Mouse (Mus musculus): ENCODE results near the gene Il22ra1. TPM values are rescaled to one million over a fixed set of nuclear protein-coding genes. Genes with fewer than 3 reads are reported as not detected.
A peak's percentile ranks its signal among the peaks of the same experiment; 100 is the strongest.

Il22ra1 gene
- polyA plus RNA-seq, 1 experiment from 2014 or later = 0.39 TPM

GRCm38 (mm10) chr4:135779661-135780060 is 51.7 kb downstream of the Il22ra1 start:
- WGBS (ENCODE audit: insufficient replicate concordance) = 64% methylated on average over 9 of the region's 9 CpGs

GRCm38 (mm10) chr4:135780255-135780654 is 52.3 kb downstream of the Il22ra1 start:
- no peaks in the 10 kb centered on the region for H3K4me1 ChIP-seq (ENCODE audit: insufficient read depth)
- 74% methylated on average over 3 of the region's 3 CpGs for WGBS (ENCODE audit: insufficient replicate concordance)
- peak; percentile 77 for ATAC-seq
- no peak overlapping the region for H3K4me2 ChIP-seq (ENCODE audit: low read depth, low read length)
- no peak overlapping the region for H3K9ac ChIP-seq (replicated peaks)
- no peak overlapping the region for H3K4me3 ChIP-seq (ENCODE audit: low read depth, low read length)
- no peak for TF ChIP-seq CTCF (IDR thresholded peaks at IDR 0.05; ENCODE audit: low read depth)
- TF ChIP-seq EP300 (IDR thresholded peaks at IDR 0.05; ENCODE audit: low read depth) = no peak
- no peaks in the 10 kb centered on the region for H3K9me3 ChIP-seq (ENCODE audit: low read length)
- no peaks in the 10 kb centered on the region for H3K36me3 ChIP-seq (replicated peaks; ENCODE audit: insufficient read depth, low read length)
- H3K27me3 ChIP-seq (ENCODE audit: insufficient read depth, low read length) = no peaks in the 10 kb centered on the region
- DNase-seq = peak; percentile 44
- H3K27ac ChIP-seq (ENCODE audit: low read depth) = no peak overlapping the region

More at GRCm38 (mm10) chr4:135779661-135780060, 51.7 kb downstream of the Il22ra1 start:
- H3K9ac ChIP-seq (replicated peaks) = no peak overlapping the region
- ATAC-seq (no peak), DNase-seq (no peak)
- H3K9me3 ChIP-seq (ENCODE audit: low read length) = no peaks in the 10 kb centered on the region
- TF ChIP-seq EP300 (IDR thresholded peaks at IDR 0.05; ENCODE audit: low read depth) = no peak
- no peak overlapping the region for H3K4me3 ChIP-seq (ENCODE audit: low read depth, low read length)
- H3K27ac ChIP-seq (ENCODE audit: low read depth) = no peak overlapping the region
- H3K4me2 ChIP-seq (ENCODE audit: low read depth, low read length) = no peak overlapping the region
- no peaks in the 10 kb centered on the region for H3K27me3 ChIP-seq (ENCODE audit: insufficient read depth, low read length)
- no peaks in the 10 kb centered on the region for H3K4me1 ChIP-seq (ENCODE audit: insufficient read depth)
- no peaks in the 10 kb centered on the region for H3K36me3 ChIP-seq (replicated peaks; ENCODE audit: insufficient read depth, low read length)

DNA sequence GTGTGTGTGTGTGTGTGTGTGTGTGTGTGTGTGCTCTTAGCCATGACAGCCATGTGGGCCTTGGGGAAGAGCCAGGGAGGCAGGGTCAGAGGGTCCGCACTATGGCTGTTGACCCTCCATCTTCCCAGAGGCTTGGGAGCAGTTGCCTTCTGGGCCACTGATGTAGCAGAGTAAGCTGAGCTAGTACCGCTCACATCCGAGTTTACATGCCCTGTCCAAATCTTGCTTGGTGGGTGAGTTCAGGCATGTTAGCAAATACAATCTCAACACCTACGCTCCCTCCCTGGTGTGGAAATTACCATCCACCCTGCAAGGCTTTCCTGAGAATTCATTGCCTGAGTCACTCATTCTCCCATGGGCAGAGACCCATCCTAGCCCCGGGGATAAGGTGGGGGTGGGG is 53.3 kb downstream of the Il22ra1 start:
- 85% methylated on average over 5 of the region's 5 CpGs for WGBS (ENCODE audit: insufficient replicate concordance)
- Histone ChIP-seq H3K4me1 (ENCODE audit: insufficient read depth) (no peaks in the 10 kb centered on the region), H3K27ac (ENCODE audit: low read depth) (no peak overlapping the region), H3K9me3 (ENCODE audit: low read length) (no peaks in the 10 kb centered on the region), H3K4me2 (ENCODE audit: low read depth, low read length) (no peak overlapping the region), H3K4me3 (ENCODE audit: low read depth, low read length) (no peak overlapping the region), H3K27me3 (ENCODE audit: insufficient read depth, low read length) (no peaks in the 10 kb centered on the region), H3K36me3 (replicated peaks; ENCODE audit: insufficient read depth, low read length) (no peaks in the 10 kb centered on the region), H3K9ac (replicated peaks) (no peak overlapping the region)
- TF ChIP-seq EP300 (IDR thresholded peaks at IDR 0.05; ENCODE audit: low read depth) = no peak
- TF ChIP-seq CTCF (IDR thresholded peaks at IDR 0.05; ENCODE audit: low read depth) = no peak
- DNase-seq = no peak
- ATAC-seq = no peak

- no peaks in the 10 kb centered on the region for H3K27me3 ChIP-seq (ENCODE audit: insufficient read depth, low read length)
- WGBS (ENCODE audit: insufficient replicate concordance) = 77% methylated on average over 5 of the region's 5 CpGs
- no peak for ATAC-seq
- DNase-seq = no peak
- H3K27ac ChIP-seq (ENCODE audit: low read depth) = no peak overlapping the region
- H3K9ac ChIP-seq (replicated peaks) = no peak overlapping the region
- no peak for TF ChIP-seq CTCF (IDR thresholded peaks at IDR 0.05; ENCODE audit: low read depth)
- H3K36me3 ChIP-seq (replicated peaks; ENCODE audit: insufficient read depth, low read length) = no peaks in the 10 kb centered on the region
- no peaks in the 10 kb centered on the region for H3K4me1 ChIP-seq (ENCODE audit: insufficient read depth)
- H3K4me2 ChIP-seq (ENCODE audit: low read depth, low read length) = no peak overlapping the region
- H3K4me3 ChIP-seq (ENCODE audit: low read depth, low read length) = no peak overlapping the region
- no peaks in the 10 kb centered on the region for H3K9me3 ChIP-seq (ENCODE audit: low read length)
Observed at GRCm38 (mm10) chr4:135786581-135786980, 58.6 kb downstream of the Il22ra1 start.

DNA sequence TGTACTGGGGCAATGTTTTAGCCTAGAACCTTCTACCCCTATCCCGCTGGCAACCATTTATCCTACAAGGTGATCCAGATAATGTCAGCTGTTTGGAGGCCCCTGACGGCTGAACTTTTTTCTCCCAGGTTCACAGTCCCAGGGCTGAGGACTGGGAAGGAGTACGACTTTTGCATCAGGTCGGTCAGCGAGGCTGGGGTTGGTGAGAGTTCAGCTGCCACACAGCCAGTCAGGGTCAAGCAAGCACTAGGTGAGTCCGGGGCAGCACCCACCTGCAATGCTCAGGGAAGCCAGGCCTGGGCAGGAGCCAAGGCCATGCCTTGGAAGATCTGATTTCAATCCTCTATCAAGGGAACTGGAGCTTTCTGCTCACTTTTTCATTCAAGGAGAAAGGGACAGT is 59.3 kb downstream of the Il22ra1 start:
- 76% methylated on average over 6 of the region's 6 CpGs for WGBS (ENCODE audit: insufficient replicate concordance)
- no peak for ATAC-seq

DNA sequence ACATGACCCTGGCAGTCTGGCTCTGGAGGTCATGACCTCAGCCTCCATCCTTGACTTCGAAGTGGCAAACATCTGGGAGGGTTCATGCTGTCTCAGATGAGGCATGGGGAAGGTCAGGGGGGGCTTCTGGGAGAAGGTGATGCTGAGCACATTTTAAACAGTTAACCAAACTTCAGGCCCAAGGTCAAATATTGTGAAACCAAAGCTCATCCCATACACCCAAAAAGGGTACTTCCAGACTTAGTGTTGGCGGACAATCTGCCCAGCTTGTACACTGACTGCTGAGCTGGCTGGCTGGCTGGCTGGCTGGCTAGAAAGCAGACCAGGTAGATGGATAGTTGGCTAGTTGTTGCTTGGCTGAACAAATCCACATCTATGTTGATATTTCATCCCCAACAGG is 61.2 kb downstream of the Il22ra1 start:
- ATAC-seq (no peak; the same call in 1 of the 2 replicates), DNase-seq (no peak)
- 50% methylated on average over 2 of the region's 2 CpGs for WGBS (ENCODE audit: insufficient replicate concordance)
- H3K27ac ChIP-seq (ENCODE audit: low read depth) = no peak overlapping the region
- no peaks in the 10 kb centered on the region for H3K27me3 ChIP-seq (ENCODE audit: insufficient read depth, low read length)
- no peak overlapping the region for H3K4me3 ChIP-seq (ENCODE audit: low read depth, low read length)
- no peaks in the 10 kb centered on the region for H3K4me1 ChIP-seq (ENCODE audit: insufficient read depth)
- no peaks in the 10 kb centered on the region for H3K9me3 ChIP-seq (ENCODE audit: low read length)
- no peak overlapping the region for H3K9ac ChIP-seq (replicated peaks)
- TF ChIP-seq EP300 (IDR thresholded peaks at IDR 0.05; ENCODE audit: low read depth) (no peak), CTCF (IDR thresholded peaks at IDR 0.05; ENCODE audit: low read depth) (no peak)
- H3K4me2 ChIP-seq (ENCODE audit: low read depth, low read length) = no peak overlapping the region
- H3K36me3 ChIP-seq (replicated peaks; ENCODE audit: insufficient read depth, low read length) = no peaks in the 10 kb centered on the region

More for the DNA sequence above, 59.3 kb downstream of the Il22ra1 start:
- H3K9me3 ChIP-seq (ENCODE audit: low read length) = no peaks in the 10 kb centered on the region
- H3K27me3 ChIP-seq (ENCODE audit: insufficient read depth, low read length) = no peaks in the 10 kb centered on the region
- H3K9ac ChIP-seq (replicated peaks) = no peak overlapping the region
- no peaks in the 10 kb centered on the region for H3K4me1 ChIP-seq (ENCODE audit: insufficient read depth)
- no peak overlapping the region for H3K4me2 ChIP-seq (ENCODE audit: low read depth, low read length)
- H3K4me3 ChIP-seq (ENCODE audit: low read depth, low read length) = no peak overlapping the region
- no peaks in the 10 kb centered on the region for H3K36me3 ChIP-seq (replicated peaks; ENCODE audit: insufficient read depth, low read length)
- no peak overlapping the region for H3K27ac ChIP-seq (ENCODE audit: low read depth)
- no peak for DNase-seq
- TF ChIP-seq EP300 (IDR thresholded peaks at IDR 0.05; ENCODE audit: low read depth) (no peak), CTCF (IDR thresholded peaks at IDR 0.05; ENCODE audit: low read depth) (no peak)

DNA sequence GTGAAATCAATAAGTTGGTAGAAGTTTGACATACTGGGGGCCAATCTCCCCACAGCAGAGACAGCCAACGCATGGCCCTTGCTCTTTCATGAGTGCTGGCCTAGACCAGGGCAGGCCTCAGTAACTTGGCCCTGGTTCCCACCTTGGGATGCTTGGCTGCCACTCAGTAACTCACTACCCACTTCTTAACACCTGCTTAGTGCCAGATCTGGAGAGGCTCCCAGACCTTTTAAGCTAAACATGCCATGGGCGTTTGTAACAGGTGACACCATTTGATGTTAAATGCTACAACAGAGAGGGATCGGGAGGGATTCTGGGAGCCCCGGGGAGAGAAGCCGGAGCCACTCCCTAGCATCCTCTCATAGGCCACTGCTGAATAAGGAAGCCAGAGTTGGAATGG is 64.8 kb downstream of the Il22ra1 start:
- WGBS (ENCODE audit: insufficient replicate concordance) = 86% methylated on average over 5 of the region's 5 CpGs
- Histone ChIP-seq H3K4me2 (ENCODE audit: low read depth, low read length) (no peak overlapping the region), H3K36me3 (replicated peaks; ENCODE audit: insufficient read depth, low read length) (no peaks in the 10 kb centered on the region), H3K27ac (ENCODE audit: low read depth) (no peak overlapping the region), H3K4me1 (ENCODE audit: insufficient read depth) (no peaks in the 10 kb centered on the region), H3K9me3 (ENCODE audit: low read length) (no peaks in the 10 kb centered on the region), H3K27me3 (ENCODE audit: insufficient read depth, low read length) (no peaks in the 10 kb centered on the region), H3K4me3 (ENCODE audit: low read depth, low read length) (no peak overlapping the region), H3K9ac (replicated peaks) (no peak overlapping the region)
- ATAC-seq (no peak), DNase-seq (no peak)
- TF ChIP-seq EP300 (IDR thresholded peaks at IDR 0.05; ENCODE audit: low read depth) (no peak), CTCF (IDR thresholded peaks at IDR 0.05; ENCODE audit: low read depth) (no peak)
